Mouse (Mus musculus) CD4-positive, CD25-positive, alpha-beta regulatory T cell, adult 2 months (primary cell): ENCODE measurements around the gene Sept8.
A peak's percentile ranks its signal among the peaks of the same experiment; 100 is the strongest.

ENCODE experiments used
- DNase-seq: peaks from one replicate; pipeline ENCODE4 v3.0.0-alpha.2; 2012; ENCODE audit warnings: low read depth, low spot score

The Sept8 gene

DNA sequence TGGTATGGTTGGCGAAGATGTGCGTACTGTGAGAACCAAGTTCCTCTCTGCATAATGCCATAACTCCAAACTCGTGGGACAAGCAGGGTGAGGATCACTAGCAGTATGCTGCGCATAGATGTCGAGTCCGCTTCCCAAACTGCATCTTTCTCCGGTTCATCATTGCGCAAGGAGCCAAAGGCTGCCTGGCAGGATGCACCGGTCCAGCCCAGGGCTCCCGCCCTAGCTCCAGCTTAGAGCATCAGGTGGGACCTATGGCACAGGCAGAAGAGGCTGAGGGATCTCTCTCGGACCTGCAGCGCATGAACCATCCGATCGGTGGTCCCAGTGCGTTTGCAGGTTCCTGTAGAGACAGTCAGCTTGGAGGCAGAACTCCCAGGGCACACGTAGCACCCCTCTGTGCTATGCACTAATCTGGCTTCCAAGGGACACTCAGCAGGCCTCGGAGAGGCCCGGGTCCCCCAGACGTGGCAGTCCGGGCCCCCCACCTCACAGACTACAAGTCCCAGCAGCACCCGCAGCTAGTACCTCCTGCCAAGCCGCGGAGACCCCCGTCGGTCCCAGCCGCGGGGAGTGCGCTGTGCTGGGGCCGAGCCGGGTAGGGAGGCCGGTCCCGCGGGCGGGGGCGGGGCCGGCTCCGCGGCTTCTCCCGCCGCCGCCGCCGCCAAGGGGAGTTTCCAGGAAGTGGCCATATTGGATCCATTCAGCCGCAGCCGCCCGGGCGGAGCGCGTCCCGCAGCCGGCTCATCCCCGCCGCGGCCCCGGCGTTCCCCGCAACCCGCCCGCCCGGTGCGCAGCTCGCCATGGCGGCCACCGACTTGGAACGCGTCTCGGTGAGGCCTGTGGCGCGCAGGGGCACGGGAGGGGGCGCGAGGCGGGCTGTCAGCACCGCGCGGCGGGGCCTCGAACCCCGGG lies at the start of gene Sept8:
Sept8 (plus strand) TSS at position 51 of the 915 bp plus-strand sequence.
- DNase-seq = peak; percentile 68

DNA sequence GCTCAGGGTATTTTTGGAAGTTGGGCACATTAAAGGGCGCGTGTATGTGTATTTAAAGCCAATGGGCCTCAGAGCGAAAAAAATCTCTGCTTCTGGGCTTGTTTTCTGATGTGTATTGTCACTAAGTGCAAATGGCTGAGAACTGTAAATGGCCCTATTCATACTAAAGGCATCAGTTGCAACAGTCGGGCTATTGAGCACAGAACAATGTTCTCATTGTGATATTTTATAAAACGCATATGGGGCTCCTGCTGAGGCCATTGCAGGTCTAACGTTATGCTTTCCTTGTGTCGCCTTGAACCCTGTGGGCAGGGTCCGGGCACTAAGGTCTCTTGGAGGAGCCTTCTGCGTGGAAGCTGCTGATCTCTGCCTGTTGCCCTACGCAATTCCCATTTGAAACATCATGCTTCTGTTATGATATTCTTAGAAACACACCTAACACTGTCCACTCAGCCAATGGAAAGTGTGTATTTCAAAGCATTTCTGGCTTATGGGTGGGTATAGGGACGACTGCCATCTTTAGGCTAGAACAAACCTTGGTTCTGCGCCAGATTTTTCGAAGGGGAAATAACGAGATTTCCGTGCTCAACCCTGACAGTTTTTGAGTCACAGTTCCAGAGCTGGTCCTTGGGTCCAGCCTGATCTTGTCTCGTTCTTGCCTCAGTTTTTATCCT lies 49.6 kb upstream of the Sept8 start:
- DNase-seq = no peak

DNA sequence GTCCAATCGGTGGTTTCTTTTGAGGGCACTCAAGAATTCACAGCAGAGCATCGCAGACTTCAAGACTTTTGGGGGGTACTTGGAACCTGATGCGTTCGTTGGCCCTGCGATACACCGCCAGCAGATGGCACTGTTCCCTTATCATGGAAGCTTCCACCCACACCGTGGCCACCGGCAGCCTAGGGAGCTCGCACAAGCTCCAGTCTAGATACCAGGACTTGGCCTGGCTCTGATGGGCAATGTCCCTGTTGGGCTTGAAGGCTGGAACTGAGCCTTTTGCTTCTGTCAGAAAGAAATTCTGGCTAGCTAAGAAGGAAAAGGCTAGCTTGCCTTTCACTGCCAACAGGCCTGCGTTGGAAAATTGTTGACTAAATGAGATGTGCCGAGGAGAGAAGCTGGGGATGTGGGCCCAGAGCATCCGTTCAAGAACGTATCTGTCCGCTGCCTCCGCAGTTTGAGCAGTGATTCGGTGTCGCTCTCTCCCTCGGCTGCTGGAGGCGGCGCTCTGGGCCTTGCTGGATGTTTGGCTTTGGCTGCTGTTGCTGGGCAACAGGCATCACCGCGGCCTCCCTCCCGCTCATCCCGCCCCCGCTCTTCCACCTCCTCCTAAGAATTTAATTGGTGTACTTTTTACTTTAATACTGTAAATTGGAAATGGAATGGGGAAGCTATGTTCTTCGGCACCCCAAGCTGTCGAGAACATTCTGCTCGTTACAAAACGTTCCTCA lies 48.9 kb upstream of the Sept8 start, which contains the start of gene Gm9837:
Gm9837 (minus strand) TSS at position 512 of the 728 bp plus-strand sequence.
- peak; percentile 92 for DNase-seq

GRCm38 (mm10) chr11:53472709-53473108 lies 46.3 kb upstream of the Sept8 start:
- DNase-seq = no peak

DNA sequence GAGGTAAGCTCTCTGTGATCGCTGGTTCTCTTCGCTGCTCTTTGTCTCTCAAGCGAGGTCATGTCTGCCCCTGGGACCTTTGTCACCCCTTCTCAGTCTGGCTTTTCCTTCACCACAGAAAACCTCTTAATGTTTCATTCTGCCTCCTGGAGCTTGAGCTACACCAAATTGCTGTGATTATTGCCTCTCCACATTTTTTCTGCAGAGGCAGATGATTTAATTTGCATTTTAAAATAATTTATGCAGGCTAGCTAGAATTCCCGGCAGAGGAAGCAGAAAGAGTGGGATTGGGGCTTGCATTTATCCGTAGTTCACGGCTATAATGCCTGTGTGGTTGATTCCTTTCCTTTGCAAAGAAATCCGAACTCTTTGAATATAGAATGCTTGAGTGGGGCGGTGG lies 43.4 kb upstream of the Sept8 start:
- no peak for DNase-seq

GRCm38 (mm10) chr11:53477833-53478232 lies 41.2 kb upstream of the Sept8 start:
- no peak for DNase-seq

GRCm38 (mm10) chr11:53478383-53479170 lies 40.5 kb upstream of the Sept8 start:
- no peak for DNase-seq

- no peak for DNase-seq
Observed at GRCm38 (mm10) chr11:53479171-53479782, 39.8 kb upstream of the Sept8 start.

GRCm38 (mm10) chr11:53479783-53480301 lies 39.2 kb upstream of the Sept8 start, which contains the start of the genes Gm9945 and Sowaha:
Gene Gm9945, plus strand, starts transcription at chr11:53480166.
Gene Sowaha, minus strand, starts transcription at chr11:53480274.
- peak; percentile 27 for DNase-seq

GRCm38 (mm10) chr11:53481088-53481730 lies 37.8 kb upstream of the Sept8 start:
- no peak for DNase-seq

GRCm38 (mm10) chr11:53483159-53483891 lies 35.7 kb upstream of the Sept8 start:
- DNase-seq = no peak

DNA sequence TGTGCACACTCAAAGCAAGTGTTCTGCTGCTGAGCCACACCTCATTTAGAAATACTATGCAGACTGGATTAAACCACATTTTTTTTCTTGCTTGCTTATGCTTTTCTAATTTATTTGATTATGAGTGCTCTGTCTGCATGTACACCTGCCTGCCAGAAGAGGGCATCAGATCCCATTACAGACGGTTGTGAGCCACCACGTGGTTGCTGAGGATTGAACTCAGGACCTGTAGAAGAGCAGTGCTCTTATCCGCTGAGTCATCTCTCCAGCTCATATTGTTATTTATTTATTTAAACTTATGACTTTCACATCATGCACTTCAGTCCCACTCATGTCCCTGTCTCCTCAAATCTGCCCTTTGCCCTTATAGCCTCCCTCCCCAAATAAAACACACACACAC lies 33.3 kb upstream of the Sept8 start:
- DNase-seq = no peak

DNA sequence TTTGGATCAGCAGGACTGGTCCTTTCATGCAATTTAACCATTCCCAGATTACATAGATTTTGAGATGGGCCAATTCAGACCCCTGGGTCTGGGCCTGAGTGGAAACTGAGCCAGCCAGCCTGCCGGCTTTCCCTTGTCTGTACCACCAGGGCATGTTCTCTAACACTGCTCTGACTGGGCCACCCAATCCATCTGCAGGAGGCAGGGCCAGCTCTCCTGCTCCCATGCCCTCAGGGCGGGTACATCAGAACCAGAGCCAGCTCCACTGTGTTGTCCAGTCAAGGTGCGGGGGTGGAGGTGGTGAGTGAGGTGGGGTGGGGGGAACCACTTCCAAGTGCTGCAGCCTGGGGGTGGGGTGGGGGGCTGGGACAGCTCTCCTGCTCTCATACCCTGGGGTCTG lies 32.7 kb upstream of the Sept8 start:
- DNase-seq = no peak

GRCm38 (mm10) chr11:53486822-53487594 lies 32.0 kb upstream of the Sept8 start:
- DNase-seq = no peak

GRCm38 (mm10) chr11:53489007-53489406 lies 30.1 kb upstream of the Sept8 start:
- no peak for DNase-seq

DNA sequence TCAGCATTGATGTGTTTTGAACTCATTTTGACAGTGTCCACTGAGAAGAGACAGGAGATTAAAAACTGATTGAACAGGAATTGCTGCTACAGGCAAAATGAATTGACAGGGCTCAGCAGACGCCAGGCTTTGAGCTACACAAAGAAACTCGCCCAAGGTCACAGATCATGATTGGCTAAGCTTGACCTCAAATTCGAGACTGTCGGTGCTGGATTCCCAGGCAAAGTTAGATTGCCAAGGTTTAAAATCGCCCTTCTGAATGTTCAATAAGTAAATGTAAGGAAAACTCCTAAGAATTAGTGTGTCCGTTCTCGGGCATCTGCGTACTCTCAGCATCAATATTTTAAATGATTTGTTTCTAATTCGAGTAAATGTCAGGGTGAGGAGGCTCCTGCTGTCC lies 29.6 kb upstream of the Sept8 start:
- DNase-seq = no peak

- no peak for DNase-seq
Observed at GRCm38 (mm10) chr11:53491954-53492401, 27.1 kb upstream of the Sept8 start.

DNA sequence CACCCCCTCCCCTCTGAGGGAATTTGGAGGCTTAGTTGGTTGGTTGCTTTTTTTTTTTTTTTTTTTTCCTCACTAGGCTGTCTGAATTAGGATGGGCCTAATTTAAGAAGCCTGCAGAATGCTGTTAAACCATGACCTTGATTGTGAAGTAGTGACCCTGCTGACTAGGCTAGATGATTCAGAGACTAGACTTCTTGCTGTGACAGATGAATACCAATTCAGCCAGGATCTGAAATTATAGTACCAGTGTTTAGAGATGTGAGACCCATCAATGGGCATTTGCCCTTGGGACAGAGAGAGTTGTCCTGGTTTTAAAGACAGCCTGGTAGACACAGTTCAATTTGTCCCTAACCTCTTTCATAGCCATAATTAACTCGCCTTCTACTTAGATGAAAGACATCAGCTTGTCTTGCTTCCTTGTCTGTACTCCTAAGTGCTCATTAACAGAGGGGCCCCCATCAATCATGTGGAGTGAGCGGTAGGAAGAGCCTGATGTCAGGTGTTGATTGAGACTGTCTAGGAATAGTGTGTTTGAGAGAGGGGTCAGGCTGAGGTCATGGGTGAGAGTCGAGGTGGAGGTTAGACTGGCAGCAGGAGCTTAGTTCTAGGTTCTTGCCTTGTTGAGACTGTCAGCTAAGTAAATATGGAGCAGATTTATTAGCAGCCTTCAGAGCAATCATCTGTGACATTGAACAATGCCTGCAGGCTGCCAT lies 25.7 kb upstream of the Sept8 start:
- no peak for DNase-seq
